Mouse (Mus musculus) hindbrain, postnatal 0 days (tissue): Measurements from ENCODE around the gene Polr2e. TPM values are rescaled to one million over a fixed set of nuclear protein-coding genes. Genes with fewer than 3 reads are reported as not detected.

Experiments
- ATAC-seq: fragments of 200-750 bp; cut with Nextera tagmentation; 2 replicates; pipeline ENCODE4 v1.8.0; 2017; ENCODE audit warnings: mild to moderate bottlenecking, moderate TSS enrichment, moderate library complexity
- DNase-seq: peaks from one replicate; pipeline ENCODE4 v3.0.0-alpha.2; 2015; ENCODE audit warnings: low spot score
- H3K27ac ChIP-seq: fragments of 300-500 bp; sonication (generic); 2 replicates; pipeline ENCODE4 v1.5.1; 2014; ENCODE audit warnings: mild to moderate bottlenecking
- H3K27me3 ChIP-seq: fragments of 300-500 bp; sonication (generic); 2 replicates; pipeline ENCODE4 v1.6.1; 2014; ENCODE audit warnings: low read length, mixed read lengths; ENCODE audit not compliant: insufficient read depth
- H3K36me3 ChIP-seq: fragments of 300-500 bp; sonication (generic); 2 replicates; pipeline ENCODE4 v1.6.1; 2014; ENCODE audit warnings: low read length, mixed read lengths; ENCODE audit not compliant: insufficient read depth
- H3K4me1 ChIP-seq: fragments of 300-500 bp; sonication (generic); 2 replicates; pipeline ENCODE4 v1.6.1; 2014; ENCODE audit warnings: antibody characterized with exemption, low read length, mixed read lengths; ENCODE audit not compliant: insufficient read depth
- H3K4me2 ChIP-seq: fragments of 300-500 bp; sonication (generic); 2 replicates; pipeline ENCODE4 v1.6.1; 2014; ENCODE audit warnings: low read depth, mild to moderate bottlenecking, low read length, moderate library complexity, mixed read lengths
- H3K4me3 ChIP-seq: fragments of 300-500 bp; sonication (generic); 2 replicates; pipeline ENCODE4 v1.5.1; 2014; ENCODE audit warnings: low read length
- H3K9ac ChIP-seq: fragments of 300-500 bp; sonication (generic); replicated peaks from 2 replicates; pipeline ENCODE4 v1.6.1; 2014; ENCODE audit warnings: mild to moderate bottlenecking, low read length, moderate library complexity, mixed read lengths
- H3K9me3 ChIP-seq: fragments of 300-500 bp; sonication (generic); 2 replicates; pipeline ENCODE4 v1.6.1; 2016; ENCODE audit warnings: low read length, mixed read lengths
- CTCF ChIP-seq: IDR thresholded peaks from 2 replicates; pipeline ENCODE4 v1.5.1; 2016; ENCODE audit warnings: antibody characterized with exemption, control low read depth, low read depth
- whole genome bisulfite sequencing: fragments of 180-500 bp; shearing (Covaris S2); extraction: QIAGEN DNeasy Blood & Tissue Kit; methylation state at CpG from one replicate; pipeline ENCODE4 v1.1.7; 2014; 5-methylcytosine and 5-hydroxymethylcytosine counted together
- polyA plus RNA-seq: library from polyadenylated mRNA; unstranded; fragments of >200 nt; fragmentation: Nextera tagmentation; extraction: Ambion mirVana; gene quantifications from 2 replicates; pipeline ENCODE4 v1.2.1, GENCODE M21; 2015
- total RNA-seq: library from RNA; depleted of rRNA; stranded (reverse); fragments of >200 nt; gene quantifications from 2 replicates; pipeline ENCODE4 v1.2.3, GENCODE M21; 2014; rRNA removed

Gene Polr2e
- total and polyA plus RNA-seq, 2 experiments from 2014 or later = 100 to 143 TPM

GRCm38 (mm10) chr10:79989870-79990269, 49.7 kb downstream of the Polr2e start:
- TF ChIP-seq CTCF = no peak
- H3K4me3 ChIP-seq = no peak overlapping the region
- no peak overlapping the region for H3K9ac ChIP-seq
- peak overlapping the region; percentile 67; the same call in 1 of the 2 replicates for H3K4me2 ChIP-seq
- H3K27ac ChIP-seq = no peak overlapping the region
- DNase-seq (no peak), ATAC-seq (no peak)
- H3K9me3 ChIP-seq = no peaks in the 10 kb centered on the region
- H3K4me1 ChIP-seq = peaks cover 7% of the 10 kb centered on the region
- H3K36me3 ChIP-seq = no peaks in the 10 kb centered on the region
- WGBS = 19% methylated on average over 15 of the region's 15 CpGs
- H3K27me3 ChIP-seq = peaks cover 22% of the 10 kb centered on the region

- H3K27me3 ChIP-seq = peaks cover 22% of the 10 kb centered on the region
- DNase-seq = no peak
- WGBS = 34% methylated on average over 8 of the region's 8 CpGs
These were observed 50.3 kb downstream of the Polr2e start for GRCm38 (mm10) chr10:79989272-79989786.

GRCm38 (mm10) chr10:79988506-79989271, 50.9 kb downstream of the Polr2e start, which contains the start of gene Cnn2:
Cnn2 (plus strand) TSS chr10:79988584.
- Histone ChIP-seq H3K4me1 (peaks cover 7% of the 10 kb centered on the region), H3K4me3 (peak within 1 kb of the TSS; percentile 44), H3K36me3 (no peaks in the 10 kb centered on the region), H3K9me3 (no peaks in the 10 kb centered on the region), H3K9ac (peak within 1 kb of the TSS; percentile 38), H3K27me3 (peaks cover 22% of the 10 kb centered on the region), H3K27ac (peak within 1 kb of the TSS; percentile 32; the same call in 1 of the 2 replicates), H3K4me2 (peak within 1 kb of the TSS; percentile 67)
- ATAC-seq = no peak
- no peak for DNase-seq
- TF ChIP-seq CTCF = no peak
- 2% methylated on average over 59 of the region's 59 CpGs for WGBS

More at GRCm38 (mm10) chr10:79989272-79989786, 50.3 kb downstream of the Polr2e start:
- no peak overlapping the region for H3K27ac ChIP-seq
- H3K9ac ChIP-seq = no peak overlapping the region
- H3K9me3 ChIP-seq = no peaks in the 10 kb centered on the region
- peak overlapping the region; percentile 44; the same call in 1 of the 2 replicates for H3K4me3 ChIP-seq
- TF ChIP-seq CTCF = no peak
- peaks cover 7% of the 10 kb centered on the region for H3K4me1 ChIP-seq
- ATAC-seq = no peak
- H3K36me3 ChIP-seq = no peaks in the 10 kb centered on the region
- H3K4me2 ChIP-seq = peak overlapping the region; percentile 67

DNA sequence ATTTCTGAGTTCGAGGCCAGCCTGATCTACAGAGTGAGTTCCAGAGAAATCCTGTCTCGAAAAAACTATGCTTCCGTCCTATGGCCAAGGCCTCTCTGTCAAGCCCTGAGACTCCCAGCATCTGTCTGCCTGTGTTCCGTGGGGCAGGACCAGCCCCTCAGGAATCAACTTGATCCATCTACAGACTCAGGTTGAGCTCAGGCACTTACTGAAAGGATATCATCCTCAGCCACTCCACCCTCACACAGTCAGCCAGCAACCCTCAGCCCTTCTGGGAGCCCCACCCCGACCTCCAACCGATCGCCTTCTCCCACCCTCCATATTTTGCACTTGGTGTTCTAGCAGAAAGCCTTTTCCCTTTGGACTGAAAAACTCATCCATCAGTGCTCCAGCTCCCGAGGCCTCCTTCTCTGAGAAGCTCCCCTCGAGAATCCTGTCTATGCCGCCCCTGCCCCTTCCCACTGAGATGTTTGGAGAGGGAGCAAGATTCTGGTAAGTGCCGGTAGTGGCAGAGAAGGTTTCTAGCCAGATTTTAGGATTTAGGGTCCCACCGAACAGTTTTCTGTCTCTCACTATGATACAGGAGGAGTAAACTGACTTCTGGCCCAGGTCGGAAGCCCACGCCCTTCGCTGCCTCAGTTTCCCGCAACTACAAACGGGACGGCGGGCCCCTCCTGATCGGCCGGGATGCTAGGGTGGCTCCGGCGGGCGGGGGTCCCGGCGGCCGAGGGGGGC, 51.7 kb downstream of the Polr2e start:
- H3K4me2 ChIP-seq = peak overlapping the region; percentile 67
- no peaks in the 10 kb centered on the region for H3K9me3 ChIP-seq
- H3K9ac ChIP-seq = peak overlapping the region; percentile 38
- peak overlapping the region; percentile 32; the same call in 1 of the 2 replicates for H3K27ac ChIP-seq
- no peak for TF ChIP-seq CTCF
- H3K27me3 ChIP-seq = peaks cover 22% of the 10 kb centered on the region
- H3K4me1 ChIP-seq = peaks cover 12% of the 10 kb centered on the region
- WGBS = 12% methylated on average over 27 of the region's 27 CpGs
- H3K36me3 ChIP-seq = no peaks in the 10 kb centered on the region
- DNase-seq (no peak), ATAC-seq (no peak)
- H3K4me3 ChIP-seq = peak overlapping the region; percentile 44

GRCm38 (mm10) chr10:79986963-79987362, 52.6 kb downstream of the Polr2e start:
- 2% methylated on average over 11 of the region's 11 CpGs for WGBS

GRCm38 (mm10) chr10:79986232-79986878, 53.2 kb downstream of the Polr2e start:
- no peak for TF ChIP-seq CTCF
- peak overlapping the region; percentile 87; the same call in 1 of the 2 replicates for H3K9ac ChIP-seq
- H3K4me2 ChIP-seq = peak overlapping the region; percentile 68
- no peak for DNase-seq
- H3K27ac ChIP-seq = peak overlapping the region; percentile 97
- H3K4me3 ChIP-seq = peak overlapping the region; percentile 68
- H3K36me3 ChIP-seq = no peaks in the 10 kb centered on the region
- WGBS = 41% methylated on average over 6 of the region's 6 CpGs
- no peak for ATAC-seq
- no peaks in the 10 kb centered on the region for H3K9me3 ChIP-seq
- H3K4me1 ChIP-seq = peaks cover 21% of the 10 kb centered on the region
- peaks cover 22% of the 10 kb centered on the region for H3K27me3 ChIP-seq

More at GRCm38 (mm10) chr10:79986963-79987362, 52.6 kb downstream of the Polr2e start:
- Histone ChIP-seq H3K4me1 (peaks cover 19% of the 10 kb centered on the region), H3K36me3 (no peaks in the 10 kb centered on the region), H3K27me3 (peaks cover 22% of the 10 kb centered on the region), H3K9ac (no peak overlapping the region), H3K27ac (peak overlapping the region; percentile 97), H3K4me2 (peak overlapping the region; percentile 68), H3K9me3 (no peaks in the 10 kb centered on the region), H3K4me3 (0 out of 2 replicates have a peak overlapping the region, but pooled peaks have one; percentile 4)
- TF ChIP-seq CTCF = peak; percentile 90
- ATAC-seq (no peak), DNase-seq (peak; percentile 90)

Other genes starting within 250 kb of the Polr2e start
Only the 30 nearest of the 32 such genes appear.
- gene Misp, start 218.8 kb downstream of the Polr2e start, total RNA-seq = 0.05 and 0.22 TPM in 2 replicates
- 0.33 TPM in 1 of 2 replicates, not detected in the other for gene Misp, start 218.8 kb downstream of the Polr2e start, polyA plus RNA-seq
- 166 and 173 TPM in 2 replicates for gene Ptbp1, start 185.4 kb downstream of the Polr2e start, total RNA-seq
- 58.9 and 65.5 TPM in 2 replicates for gene Ptbp1, start 185.4 kb downstream of the Polr2e start, polyA plus RNA-seq
- gene Prtn3, start 165.3 kb downstream of the Polr2e start, total RNA-seq = 9.4 and 20.5 TPM in 2 replicates
- gene Prtn3, start 165.3 kb downstream of the Polr2e start, polyA plus RNA-seq = 11.6 and 11.8 TPM in 2 replicates
- 487 and 541 TPM in 2 replicates for gene Plppr3, start 165.2 kb downstream of the Polr2e start, total RNA-seq
- 268 and 283 TPM in 2 replicates for gene Plppr3, start 165.2 kb downstream of the Polr2e start, polyA plus RNA-seq
- gene Elane, start 153.5 kb downstream of the Polr2e start, total RNA-seq = not detected in 2 replicates
- gene Elane, start 153.5 kb downstream of the Polr2e start, polyA plus RNA-seq = 0.24 TPM in 1 of 2 replicates, not detected in the other
- not detected in 2 replicates for gene Cfd, start 148.9 kb downstream of the Polr2e start, total RNA-seq
- not detected in 2 replicates for gene Cfd, start 148.9 kb downstream of the Polr2e start, polyA plus RNA-seq
- gene Med16, start 130.9 kb downstream of the Polr2e start, total RNA-seq = 71.4 and 82.2 TPM in 2 replicates
- 43.2 and 48.4 TPM in 2 replicates for gene Med16, start 130.9 kb downstream of the Polr2e start, polyA plus RNA-seq
- gene Gm26602, start 128.9 kb downstream of the Polr2e start, total RNA-seq = not detected in 2 replicates
- 4.9 and 17.2 TPM in 2 replicates for gene Gm26602, start 128.9 kb downstream of the Polr2e start, polyA plus RNA-seq
- gene Kiss1r, start 122.8 kb downstream of the Polr2e start, total RNA-seq = 7.7 and 9.4 TPM in 2 replicates
- gene Kiss1r, start 122.8 kb downstream of the Polr2e start, polyA plus RNA-seq = 3.4 and 3.9 TPM in 2 replicates
- 111 and 133 TPM in 2 replicates for gene R3hdm4, start 118.6 kb downstream of the Polr2e start, total RNA-seq
- gene R3hdm4, start 118.6 kb downstream of the Polr2e start, polyA plus RNA-seq = 252 and 267 TPM in 2 replicates
- gene Arid3a, start 112.8 kb downstream of the Polr2e start, total RNA-seq = 9.7 and 10.1 TPM in 2 replicates
- 2.5 and 2.6 TPM in 2 replicates for gene Arid3a, start 112.8 kb downstream of the Polr2e start, polyA plus RNA-seq
- gene Wdr18, start 79.6 kb downstream of the Polr2e start, total RNA-seq = 74.6 and 81.6 TPM in 2 replicates
- gene Wdr18, start 79.6 kb downstream of the Polr2e start, polyA plus RNA-seq = 109 TPM in 2 replicates
- gene Grin3b, start 69.1 kb downstream of the Polr2e start, total RNA-seq = 0.68 and 0.97 TPM in 2 replicates
- 0.20 and 0.51 TPM in 2 replicates for gene Grin3b, start 69.1 kb downstream of the Polr2e start, polyA plus RNA-seq
- gene Tmem259, start 55.5 kb downstream of the Polr2e start, total RNA-seq = 161 and 179 TPM in 2 replicates
- gene Tmem259, start 55.5 kb downstream of the Polr2e start, polyA plus RNA-seq = 25.6 and 27.1 TPM in 2 replicates
- 17.2 and 17.9 TPM in 2 replicates for gene Cnn2, start 51.2 kb downstream of the Polr2e start, total RNA-seq
- gene Cnn2, start 51.2 kb downstream of the Polr2e start, polyA plus RNA-seq = 15.0 and 16.4 TPM in 2 replicates
- gene Abca7, start 43.3 kb downstream of the Polr2e start, total RNA-seq = 11.6 and 19.1 TPM in 2 replicates
- gene Abca7, start 43.3 kb downstream of the Polr2e start, polyA plus RNA-seq = 2.3 and 2.4 TPM in 2 replicates
- 2.9 and 3.3 TPM in 2 replicates for gene Arhgap45, start 23.1 kb downstream of the Polr2e start, total RNA-seq
- 1.7 and 1.8 TPM in 2 replicates for gene Arhgap45, start 23.1 kb downstream of the Polr2e start, polyA plus RNA-seq
- gene Gpx4, start 7.4 kb upstream of the Polr2e start, total RNA-seq = 373 and 379 TPM in 2 replicates
- gene Gpx4, start 7.4 kb upstream of the Polr2e start, polyA plus RNA-seq = 757 and 762 TPM in 2 replicates
- gene Sbno2, start 65.8 kb upstream of the Polr2e start, total RNA-seq = 22.8 and 23.7 TPM in 2 replicates
- 6.9 and 7.8 TPM in 2 replicates for gene Sbno2, start 65.8 kb upstream of the Polr2e start, polyA plus RNA-seq
- gene Stk11, start 76.0 kb upstream of the Polr2e start, total RNA-seq = 86.4 and 86.6 TPM in 2 replicates
- gene Stk11, start 76.0 kb upstream of the Polr2e start, polyA plus RNA-seq = 13.9 and 15.0 TPM in 2 replicates
- 273 and 303 TPM in 2 replicates for gene Atp5d, start 98.8 kb upstream of the Polr2e start, total RNA-seq
- 733 and 736 TPM in 2 replicates for gene Atp5d, start 98.8 kb upstream of the Polr2e start, polyA plus RNA-seq
- gene Cbarp, start 101.0 kb upstream of the Polr2e start, total RNA-seq = 270 and 288 TPM in 2 replicates
- gene Cbarp, start 101.0 kb upstream of the Polr2e start, polyA plus RNA-seq = 95.5 and 106 TPM in 2 replicates
- gene Midn, start 108.5 kb upstream of the Polr2e start, total RNA-seq = 146 and 172 TPM in 2 replicates
- 14.7 and 15.8 TPM in 2 replicates for gene Midn, start 108.5 kb upstream of the Polr2e start, polyA plus RNA-seq
- 257 and 261 TPM in 2 replicates for gene Cirbp, start 126.2 kb upstream of the Polr2e start, total RNA-seq
- 730 and 732 TPM in 2 replicates for gene Cirbp, start 126.2 kb upstream of the Polr2e start, polyA plus RNA-seq
- 2.6 and 3.2 TPM in 2 replicates for gene 1600002K03Rik, start 133.1 kb upstream of the Polr2e start, total RNA-seq
- 4.3 and 4.4 TPM in 2 replicates for gene 1600002K03Rik, start 133.1 kb upstream of the Polr2e start, polyA plus RNA-seq
- 24.0 and 32.8 TPM in 2 replicates for gene Efna2, start 139.7 kb upstream of the Polr2e start, total RNA-seq
- 23.2 and 23.8 TPM in 2 replicates for gene Efna2, start 139.7 kb upstream of the Polr2e start, polyA plus RNA-seq
- 41.5 and 49.3 TPM in 2 replicates for gene Mum1, start 186.6 kb upstream of the Polr2e start, total RNA-seq
- gene Mum1, start 186.6 kb upstream of the Polr2e start, polyA plus RNA-seq = 45.8 and 45.9 TPM in 2 replicates
- 246 and 291 TPM in 2 replicates for gene Ndufs7, start 209.3 kb upstream of the Polr2e start, total RNA-seq
- 410 and 430 TPM in 2 replicates for gene Ndufs7, start 209.3 kb upstream of the Polr2e start, polyA plus RNA-seq
- gene Gamt, start 221.2 kb upstream of the Polr2e start, total RNA-seq = 40.9 and 44.5 TPM in 2 replicates
- gene Gamt, start 221.2 kb upstream of the Polr2e start, polyA plus RNA-seq = 32.4 and 35.9 TPM in 2 replicates
- 79.1 and 104 TPM in 2 replicates for gene Dazap1, start 221.7 kb upstream of the Polr2e start, total RNA-seq
- 38.5 and 39.4 TPM in 2 replicates for gene Dazap1, start 221.7 kb upstream of the Polr2e start, polyA plus RNA-seq